Mouse (Mus musculus) hematopoietic stem cell, adult 5-6 weeks (primary cell): ENCODE results near the gene Tmem115. TPM values are rescaled to one million over a fixed set of nuclear protein-coding genes. Genes with fewer than 3 reads are reported as not detected.
A peak's percentile ranks its signal among the peaks of the same experiment; 100 is the strongest.

ENCODE experiments used
- ATAC-seq, 2 experiments: fragments of 125-278 bp in 1 of 2; replicated peaks in 1 of 2; 2 replicates each; pipeline ENCODE4 v1.8.0; 2016 to 2017; ENCODE audit warnings: inconsistent platforms in 2 of 2, mild to moderate bottlenecking in 2 of 2, moderate number of reproducible peaks in 2 of 2, low read depth in 1 of 2, moderate TSS enrichment in 1 of 2; ENCODE audit not compliant: low FRiP score in 2 of 2, poor library complexity in 2 of 2, severe bottlenecking in 2 of 2, insufficient read depth in 1 of 2, low TSS enrichment in 1 of 2
- total RNA-seq: library from RNA; stranded (forward); fragments of 172-1452, 232-1000 nt; gene quantifications from 2 replicates; pipeline ENCODE4 v1.2.3, GENCODE M21; 2017

Tmem115 gene
- total RNA-seq, 1 experiment from 2014 or later = 12.6 TPM

- ATAC-seq = peak; percentile 83
Measured at GRCm38 (mm10) chr9:107514303-107514955, 19.3 kb upstream of the Tmem115 start.

GRCm38 (mm10) chr9:107520331-107520730 is 13.4 kb upstream of the Tmem115 start:
- ATAC-seq = no peak

GRCm38 (mm10) chr9:107521190-107521589 is 12.6 kb upstream of the Tmem115 start:
- no peak for ATAC-seq

GRCm38 (mm10) chr9:107521711-107522399 is 11.9 kb upstream of the Tmem115 start:
- ATAC-seq = peak; percentile 19 to 51; a peak in 2 of 4 replicates

GRCm38 (mm10) chr9:107522400-107522711 is 11.4 kb upstream of the Tmem115 start:
- no peak for ATAC-seq

GRCm38 (mm10) chr9:107526198-107527026 is 7.3 kb upstream of the Tmem115 start:
- peak; percentile 28 to 61; a peak in 3 of 4 replicates for ATAC-seq

GRCm38 (mm10) chr9:107534408-107535202 is 860 bp downstream of the Tmem115 start:
- ATAC-seq = peak in 1 of 2 experiments; percentile 29; a peak in 2 of 4 replicates

- ATAC-seq = no peak
Measured at GRCm38 (mm10) chr9:107538231-107538630, 4.5 kb downstream of the Tmem115 start.

GRCm38 (mm10) chr9:107538711-107539110 is 5.0 kb downstream of the Tmem115 start:
- ATAC-seq = no peak

GRCm38 (mm10) chr9:107539940-107540339 is 6.2 kb downstream of the Tmem115 start:
- ATAC-seq = no peak

- ATAC-seq = no peak
Measured at GRCm38 (mm10) chr9:107540420-107540819, 6.7 kb downstream of the Tmem115 start.

GRCm38 (mm10) chr9:107541005-107541404 is 7.3 kb downstream of the Tmem115 start:
- ATAC-seq = no peak

- ATAC-seq = peak; percentile 77 to 89
Measured at GRCm38 (mm10) chr9:107541474-107542351, 8.0 kb downstream of the Tmem115 start, which contains the start of the genes Cyb561d2 and Nprl2. TSS of gene Cyb561d2 (minus strand) at chr9:107542193. TSS of gene Nprl2 (plus strand) at chr9:107542226.

- no peak for ATAC-seq
Measured at GRCm38 (mm10) chr9:107542352-107542686, 8.6 kb downstream of the Tmem115 start.

- ATAC-seq = no peak
Measured at GRCm38 (mm10) chr9:107542721-107543120, 9.0 kb downstream of the Tmem115 start.

- ATAC-seq = no peak
Measured at GRCm38 (mm10) chr9:107543299-107543698, 9.6 kb downstream of the Tmem115 start.
